Mouse (Mus musculus): ENCODE measurements around the gene Taok1. TPM values are rescaled to one million over a fixed set of nuclear protein-coding genes. Genes with fewer than 3 reads are reported as not detected.
A peak's percentile ranks its signal among the peaks of the same experiment; 100 is the strongest.

Taok1 gene
- polyA plus RNA-seq, 1 experiment from 2014 or later = 15.1 TPM

DNA sequence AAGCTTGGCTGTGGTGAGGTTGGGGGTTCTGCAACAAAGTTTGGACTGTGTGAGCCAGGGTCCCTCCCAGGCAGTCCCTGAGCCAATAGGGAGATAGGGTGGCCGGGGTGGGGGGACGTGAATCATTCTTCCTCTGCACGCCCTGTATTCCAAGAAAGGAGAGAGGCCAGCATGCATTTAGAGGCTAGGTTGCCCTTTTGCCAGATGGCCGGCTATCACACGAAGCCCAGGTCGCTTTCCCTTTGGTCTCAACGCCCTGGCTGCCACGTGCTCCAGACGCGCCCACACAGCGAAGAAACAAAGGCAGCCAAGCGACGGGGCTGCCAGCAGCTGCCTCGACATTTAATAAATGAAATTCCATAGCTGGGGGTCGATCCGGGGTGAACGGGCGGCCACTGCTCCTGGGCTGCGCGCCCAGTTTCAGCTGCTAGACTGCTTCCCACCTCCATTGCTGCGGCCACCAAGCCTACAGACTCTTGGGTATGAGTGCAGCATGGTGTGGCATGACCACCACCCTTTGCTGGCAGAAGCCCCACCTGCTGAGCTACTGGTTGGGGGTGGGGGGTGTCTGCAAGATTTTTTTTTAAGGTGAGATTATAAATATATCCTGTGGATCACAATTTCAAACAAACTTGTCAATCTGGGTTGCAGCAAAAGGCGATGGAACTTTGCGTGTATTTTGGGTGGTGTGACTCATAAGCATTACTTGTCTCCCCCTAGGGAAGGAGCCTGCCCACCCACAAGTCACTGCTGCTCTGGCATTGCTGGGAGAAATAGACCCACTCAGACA lies 115.9 kb downstream of the Taok1 start:
- peak overlapping the region; percentile 77 for H3K27ac ChIP-seq (replicated peaks; ENCODE audit: low read depth, low read length)
- peak; percentile 80 for DNase-seq (ENCODE audit: low spot score)
- no peaks in the 10 kb centered on the region for H3K9me3 ChIP-seq (replicated peaks; ENCODE audit: control insufficient read depth, low read length)
- peaks cover 8% of the 10 kb centered on the region for H3K4me1 ChIP-seq (ENCODE audit: control insufficient read depth, insufficient read depth, low read length)
- no peaks in the 10 kb centered on the region for H3K27me3 ChIP-seq (ENCODE audit: control insufficient read depth, insufficient read depth, low read length)
- H3K4me3 ChIP-seq (ENCODE audit: low read depth, low read length) = peak overlapping the region; percentile 98
- no peaks in the 10 kb centered on the region for H3K36me3 ChIP-seq (replicated peaks; ENCODE audit: control insufficient read depth, insufficient read depth, low read depth, low read length)
- peak; percentile 67 for ATAC-seq (replicated peaks; ENCODE audit: insufficient number of reproducible peaks, low FRiP score, low TSS enrichment, low read depth)
- WGBS = under 1% methylated on average over 23 of the region's 23 CpGs
- H3K9ac ChIP-seq (replicated peaks; ENCODE audit: low read length) = peak overlapping the region; percentile 65
- peak overlapping the region; percentile 80 for H3K4me2 ChIP-seq (ENCODE audit: low read depth, low read length)

DNA sequence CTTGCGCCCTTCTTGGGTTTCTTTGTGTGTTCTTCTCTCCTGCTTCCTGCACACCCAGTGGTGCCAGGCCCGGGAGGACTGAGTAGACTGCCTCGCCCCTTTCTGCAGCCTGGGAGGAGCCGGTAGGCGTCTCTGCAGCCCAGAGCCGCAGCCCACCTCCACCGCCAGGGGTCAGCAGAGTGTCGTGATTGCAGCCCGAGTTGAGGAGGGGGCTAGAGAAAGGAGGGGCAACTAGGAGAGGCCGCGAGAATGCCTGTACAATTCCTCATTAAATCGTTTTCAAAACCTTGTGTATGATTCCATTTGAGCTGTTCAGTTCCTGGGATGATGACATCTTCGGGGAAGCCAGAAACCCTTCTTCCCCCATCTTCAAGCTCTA lies 116.5 kb downstream of the Taok1 start:
- Histone ChIP-seq H3K9ac (replicated peaks; ENCODE audit: low read length) (peak overlapping the region; percentile 65), H3K9me3 (replicated peaks; ENCODE audit: control insufficient read depth, low read length) (no peaks in the 10 kb centered on the region)

DNA sequence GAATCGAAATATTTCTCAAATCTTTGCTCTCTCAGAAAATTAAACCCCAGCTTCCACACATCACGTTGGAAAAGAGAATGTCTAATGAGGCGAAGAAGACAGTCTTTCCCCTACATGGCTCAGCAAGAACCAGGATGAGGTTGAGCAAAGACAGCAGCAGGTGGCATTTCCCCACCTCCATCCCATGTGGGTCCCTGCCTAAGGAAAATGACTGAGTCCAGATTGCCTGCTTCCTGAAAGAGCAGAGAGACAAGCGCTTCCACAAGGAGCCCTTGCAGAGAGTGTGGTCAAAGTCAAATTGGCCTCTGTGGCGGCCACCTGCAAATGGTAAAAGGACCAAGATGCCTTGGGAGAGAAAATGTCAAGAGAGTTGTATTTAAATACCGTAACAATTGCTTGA lies 117.2 kb downstream of the Taok1 start:
- WGBS = 62% methylated on average over 6 of the region's 6 CpGs
- no peaks in the 10 kb centered on the region for H3K36me3 ChIP-seq (replicated peaks; ENCODE audit: control insufficient read depth, insufficient read depth, low read depth, low read length)
- H3K4me3 ChIP-seq (ENCODE audit: low read depth, low read length) = no peak overlapping the region; the same call in 1 of the 2 replicates
- H3K9ac ChIP-seq (replicated peaks; ENCODE audit: low read length) = no peak overlapping the region
- H3K27me3 ChIP-seq (ENCODE audit: control insufficient read depth, insufficient read depth, low read length) = no peaks in the 10 kb centered on the region
- peak overlapping the region; percentile 89 for H3K4me2 ChIP-seq (ENCODE audit: low read depth, low read length)
- ATAC-seq (replicated peaks; ENCODE audit: insufficient number of reproducible peaks, low FRiP score, low TSS enrichment, low read depth) = no peak
- H3K27ac ChIP-seq (replicated peaks; ENCODE audit: low read depth, low read length) = no peak overlapping the region
- DNase-seq (ENCODE audit: low spot score) = no peak
- peaks cover 8% of the 10 kb centered on the region for H3K4me1 ChIP-seq (ENCODE audit: control insufficient read depth, insufficient read depth, low read length)
- no peaks in the 10 kb centered on the region for H3K9me3 ChIP-seq (replicated peaks; ENCODE audit: control insufficient read depth, low read length)

More for the DNA sequence above, 116.5 kb downstream of the Taok1 start:
- Histone ChIP-seq H3K4me2 (ENCODE audit: low read depth, low read length) (peak overlapping the region; percentile 80), H3K4me1 (ENCODE audit: control insufficient read depth, insufficient read depth, low read length) (peaks cover 8% of the 10 kb centered on the region), H3K27me3 (ENCODE audit: control insufficient read depth, insufficient read depth, low read length) (no peaks in the 10 kb centered on the region), H3K4me3 (ENCODE audit: low read depth, low read length) (peak overlapping the region; percentile 98), H3K27ac (replicated peaks; ENCODE audit: low read depth, low read length) (peak overlapping the region; percentile 77), H3K36me3 (replicated peaks; ENCODE audit: control insufficient read depth, insufficient read depth, low read depth, low read length) (no peaks in the 10 kb centered on the region)
- WGBS = 2% methylated on average over 13 of the region's 13 CpGs
- peak; percentile 63 for ATAC-seq (replicated peaks; ENCODE audit: insufficient number of reproducible peaks, low FRiP score, low TSS enrichment, low read depth)
- DNase-seq (ENCODE audit: low spot score) = peak; percentile 97

DNA sequence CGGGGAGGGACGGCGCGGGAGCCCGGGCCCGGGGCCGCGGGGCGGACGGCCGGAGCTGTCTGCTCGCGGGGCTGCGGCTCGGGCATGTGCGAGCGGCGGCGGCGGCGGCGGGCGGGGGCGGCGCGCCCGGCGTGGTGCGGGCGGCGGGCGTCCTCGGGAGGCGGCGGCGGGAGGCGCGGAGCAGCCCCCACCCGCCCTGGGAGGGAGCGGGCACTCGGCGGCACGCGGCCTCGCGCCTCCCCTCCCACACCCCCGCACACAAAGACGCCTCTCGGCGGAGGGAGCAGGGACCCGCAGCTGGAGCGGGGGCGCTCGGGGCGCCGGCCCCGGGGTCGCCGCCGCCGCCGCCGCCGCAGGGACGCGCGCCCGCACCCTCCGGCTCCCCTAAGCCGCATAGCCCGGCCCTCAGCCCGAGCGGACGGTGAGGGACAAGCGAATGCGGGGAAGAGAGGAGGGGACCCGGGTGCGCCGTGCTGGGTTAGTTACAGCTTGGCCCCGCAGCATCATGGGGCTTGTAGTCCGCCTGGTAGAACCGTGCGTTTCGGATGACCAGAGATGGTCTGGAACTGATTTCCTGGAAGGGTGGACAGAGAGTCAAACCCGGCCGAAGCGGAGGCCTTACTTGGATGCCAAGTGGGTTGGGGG lies 117.9 kb downstream of the Taok1 start, which contains the start of gene Ankrd13b:
TSS of gene Ankrd13b (minus strand) at position 88 of the 645 bp plus-strand sequence.
- Histone ChIP-seq H3K4me2 (ENCODE audit: low read depth, low read length) (peak within 1 kb of the TSS; percentile 89), H3K27me3 (ENCODE audit: control insufficient read depth, insufficient read depth, low read length) (no peaks in the 10 kb centered on the region), H3K4me1 (ENCODE audit: control insufficient read depth, insufficient read depth, low read length) (peaks cover 5% of the 10 kb centered on the region), H3K36me3 (replicated peaks; ENCODE audit: control insufficient read depth, insufficient read depth, low read depth, low read length) (no peaks in the 10 kb centered on the region), H3K27ac (replicated peaks; ENCODE audit: low read depth, low read length) (peak within 1 kb of the TSS; percentile 52), H3K9me3 (replicated peaks; ENCODE audit: control insufficient read depth, low read length) (no peaks in the 10 kb centered on the region), H3K4me3 (ENCODE audit: low read depth, low read length) (peak within 1 kb of the TSS; percentile 87), H3K9ac (replicated peaks; ENCODE audit: low read length) (peak within 1 kb of the TSS; percentile 92)
- peak; percentile 44 for ATAC-seq (replicated peaks; ENCODE audit: insufficient number of reproducible peaks, low FRiP score, low TSS enrichment, low read depth)
- WGBS = under 1% methylated on average over 40 of the region's 87 CpGs
- DNase-seq (ENCODE audit: low spot score) = peak; percentile 89

DNA sequence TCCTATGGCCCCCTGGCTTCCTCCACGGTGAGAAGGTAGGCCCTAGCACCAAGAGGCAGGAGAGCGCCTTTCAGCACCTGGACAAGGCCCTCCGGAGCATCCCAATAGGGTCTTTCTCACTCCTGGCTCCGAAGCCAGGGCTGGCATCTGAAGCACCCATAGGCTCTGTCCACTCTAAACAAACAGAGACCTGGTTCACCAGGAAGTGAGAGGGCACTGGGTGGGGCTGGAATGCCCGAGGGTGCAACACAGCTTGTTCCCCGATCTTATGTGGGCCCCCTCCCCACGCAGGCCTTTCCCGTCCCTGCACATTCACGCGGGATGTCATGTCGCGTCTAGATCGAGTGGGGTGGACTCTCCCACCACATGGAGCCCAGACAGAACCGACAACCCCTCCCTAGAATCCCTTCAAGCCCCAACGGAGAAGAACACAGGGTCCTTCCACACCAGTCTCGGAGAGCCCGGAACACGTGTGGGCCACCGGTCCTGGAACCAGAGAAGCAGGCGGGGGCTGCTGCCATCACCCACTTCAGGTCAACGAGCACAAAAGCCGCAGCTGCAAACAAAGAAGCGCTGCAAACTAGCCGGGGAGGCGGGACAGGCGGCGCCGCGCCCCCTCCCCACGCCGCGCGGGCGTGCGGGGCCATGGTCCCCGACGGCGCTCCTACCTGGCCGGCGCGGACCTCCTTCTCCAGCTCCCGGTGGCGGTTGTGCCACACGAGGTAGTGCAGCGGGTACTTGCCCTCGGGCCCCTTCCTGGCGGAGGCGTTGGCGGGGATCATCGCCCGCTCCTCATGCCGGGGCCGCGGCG lies 118.6 kb downstream of the Taok1 start:
- Histone ChIP-seq H3K4me3 (ENCODE audit: low read depth, low read length) (peak overlapping the region; percentile 87), H3K27ac (replicated peaks; ENCODE audit: low read depth, low read length) (peak overlapping the region; percentile 52), H3K27me3 (ENCODE audit: control insufficient read depth, insufficient read depth, low read length) (no peaks in the 10 kb centered on the region), H3K4me2 (ENCODE audit: low read depth, low read length) (peak overlapping the region; percentile 89), H3K9me3 (replicated peaks; ENCODE audit: control insufficient read depth, low read length) (no peaks in the 10 kb centered on the region), H3K4me1 (ENCODE audit: control insufficient read depth, insufficient read depth, low read length) (peaks cover 3% of the 10 kb centered on the region; the same call in 1 of the 2 replicates), H3K36me3 (replicated peaks; ENCODE audit: control insufficient read depth, insufficient read depth, low read depth, low read length) (no peaks in the 10 kb centered on the region), H3K9ac (replicated peaks; ENCODE audit: low read length) (peak overlapping the region; percentile 92)
- ATAC-seq (replicated peaks; ENCODE audit: insufficient number of reproducible peaks, low FRiP score, low TSS enrichment, low read depth) (no peak), DNase-seq (ENCODE audit: low spot score) (peak; percentile 58)
- WGBS = 3% methylated on average over 37 of the region's 55 CpGs

DNA sequence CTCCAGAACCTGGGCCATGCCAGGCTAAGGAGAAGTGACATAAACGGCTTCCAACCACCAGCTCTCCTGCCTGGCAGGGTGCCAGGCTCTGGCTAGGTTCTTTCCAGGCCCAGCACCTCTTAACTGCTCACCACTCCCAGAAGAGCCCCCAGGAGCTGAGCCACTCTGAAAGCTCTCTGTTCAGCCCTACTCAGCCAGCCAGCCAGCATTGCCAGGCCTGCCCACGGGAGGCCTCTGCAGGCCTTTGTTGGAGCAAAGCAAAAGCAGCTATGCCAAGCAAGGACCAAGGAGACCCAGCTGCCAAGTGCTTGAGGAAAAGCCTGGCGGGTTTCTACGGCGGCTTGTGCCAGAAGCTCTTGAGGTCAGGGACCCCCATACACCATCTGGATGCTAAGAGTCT lies 120.8 kb downstream of the Taok1 start:
- DNase-seq (ENCODE audit: low spot score) (no peak), ATAC-seq (replicated peaks; ENCODE audit: insufficient number of reproducible peaks, low FRiP score, low TSS enrichment, low read depth) (no peak)
- Histone ChIP-seq H3K36me3 (replicated peaks; ENCODE audit: control insufficient read depth, insufficient read depth, low read depth, low read length) (no peaks in the 10 kb centered on the region), H3K27ac (replicated peaks; ENCODE audit: low read depth, low read length) (no peak overlapping the region), H3K4me1 (ENCODE audit: control insufficient read depth, insufficient read depth, low read length) (peaks cover 2% of the 10 kb centered on the region; the same call in 1 of the 2 replicates), H3K27me3 (ENCODE audit: control insufficient read depth, insufficient read depth, low read length) (no peaks in the 10 kb centered on the region), H3K4me2 (ENCODE audit: low read depth, low read length) (no peak overlapping the region), H3K9ac (replicated peaks; ENCODE audit: low read length) (no peak overlapping the region), H3K9me3 (replicated peaks; ENCODE audit: control insufficient read depth, low read length) (no peaks in the 10 kb centered on the region), H3K4me3 (ENCODE audit: low read depth, low read length) (no peak overlapping the region)
- 82% methylated on average over 5 of the region's 5 CpGs for WGBS

DNA sequence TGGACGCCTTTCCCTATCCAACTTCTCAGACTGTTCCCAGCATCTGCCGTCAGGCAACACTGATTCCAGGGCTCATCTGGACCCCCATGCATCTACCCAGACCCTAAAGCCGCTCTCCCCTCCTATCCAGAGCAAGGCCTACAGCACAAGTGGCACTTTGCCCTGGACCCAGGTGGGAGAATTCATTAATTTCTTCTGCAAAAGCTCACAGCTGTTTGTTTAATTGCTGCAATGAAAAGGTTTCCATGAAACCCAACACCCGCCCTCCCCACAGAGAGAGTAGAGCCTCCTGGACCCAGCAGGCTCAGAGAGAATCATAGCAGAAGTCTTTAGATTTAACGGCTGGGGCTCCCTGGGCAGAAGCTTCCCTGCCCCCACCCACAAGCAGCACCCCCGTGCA lies 122.4 kb downstream of the Taok1 start:
- no peak overlapping the region for H3K4me2 ChIP-seq (ENCODE audit: low read depth, low read length)
- no peak for ATAC-seq (replicated peaks; ENCODE audit: insufficient number of reproducible peaks, low FRiP score, low TSS enrichment, low read depth)
- WGBS = 52% methylated on average over 6 of the region's 6 CpGs
- no peaks in the 10 kb centered on the region for H3K9me3 ChIP-seq (replicated peaks; ENCODE audit: control insufficient read depth, low read length)
- H3K4me3 ChIP-seq (ENCODE audit: low read depth, low read length) = no peak overlapping the region
- H3K9ac ChIP-seq (replicated peaks; ENCODE audit: low read length) = no peak overlapping the region
- H3K27me3 ChIP-seq (ENCODE audit: control insufficient read depth, insufficient read depth, low read length) = no peaks in the 10 kb centered on the region
- H3K36me3 ChIP-seq (replicated peaks; ENCODE audit: control insufficient read depth, insufficient read depth, low read depth, low read length) = no peaks in the 10 kb centered on the region
- no peaks in the 10 kb centered on the region; the same call in 1 of the 2 replicates for H3K4me1 ChIP-seq (ENCODE audit: control insufficient read depth, insufficient read depth, low read length)
- no peak overlapping the region for H3K27ac ChIP-seq (replicated peaks; ENCODE audit: low read depth, low read length)
- DNase-seq (ENCODE audit: low spot score) = no peak

Data from embryonic facial prominence, embryonic 11.5 days (tissue).